Mouse (Mus musculus) frontal cortex, adult (tissue): ENCODE measurements around the gene Kcng4.

Source experiments
- ATAC-seq: cut with Nextera tagmentation; 2 replicates; pipeline ENCODE4 v1.9.2; 2017; ENCODE audit warnings: mild to moderate bottlenecking, moderate library complexity, mixed read lengths; ENCODE audit not compliant: low TSS enrichment

Gene Kcng4

DNA sequence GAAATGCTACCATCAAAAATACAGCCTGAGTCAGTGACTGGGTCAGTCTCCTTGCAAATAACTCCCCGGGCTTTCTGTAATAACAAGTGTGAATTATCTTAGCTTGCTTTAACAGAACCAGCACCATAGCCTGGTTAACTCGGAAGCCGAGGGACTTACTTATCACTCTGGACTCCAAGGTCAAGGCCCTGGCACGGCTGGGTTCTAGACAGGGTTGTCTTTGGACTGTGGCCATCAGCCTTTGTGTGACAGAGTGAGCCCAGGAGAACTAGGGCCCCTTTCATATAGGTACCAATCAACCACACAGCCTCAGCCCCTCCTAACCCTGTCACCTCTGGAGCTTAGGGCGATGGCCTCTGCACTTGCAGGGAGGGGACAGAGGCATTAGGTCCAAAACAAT is 5.6 kb upstream of the Kcng4 start:
- no peak for ATAC-seq

DNA sequence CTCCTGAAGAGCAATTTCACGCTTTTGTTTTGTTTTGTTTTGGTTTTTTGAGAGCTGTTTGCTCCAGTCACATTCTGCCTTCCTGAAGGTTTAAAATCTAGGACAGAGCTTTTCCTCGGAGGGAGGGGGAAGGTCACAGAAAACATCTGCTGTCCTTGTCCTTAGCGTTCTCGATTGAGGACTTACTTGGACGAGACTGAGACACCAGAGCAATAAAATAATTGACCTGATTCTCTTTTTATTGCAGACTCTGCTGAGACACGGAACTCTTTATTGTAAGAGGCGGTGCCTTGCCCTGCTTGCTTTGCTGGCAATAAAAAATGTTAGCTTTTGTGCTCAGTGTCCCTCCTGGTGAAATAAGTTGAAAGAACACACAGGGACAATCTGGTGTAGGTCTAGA is 4.3 kb upstream of the Kcng4 start:
- no peak for ATAC-seq

- no peak for ATAC-seq
Observed at GRCm38 (mm10) chr8:119638261-119638660, 2.8 kb upstream of the Kcng4 start.

GRCm38 (mm10) chr8:119637381-119637780 is 1.9 kb upstream of the Kcng4 start:
- ATAC-seq, result no peak

- no peak for ATAC-seq
Observed at GRCm38 (mm10) chr8:119636766-119637165, 1.3 kb upstream of the Kcng4 start.

DNA sequence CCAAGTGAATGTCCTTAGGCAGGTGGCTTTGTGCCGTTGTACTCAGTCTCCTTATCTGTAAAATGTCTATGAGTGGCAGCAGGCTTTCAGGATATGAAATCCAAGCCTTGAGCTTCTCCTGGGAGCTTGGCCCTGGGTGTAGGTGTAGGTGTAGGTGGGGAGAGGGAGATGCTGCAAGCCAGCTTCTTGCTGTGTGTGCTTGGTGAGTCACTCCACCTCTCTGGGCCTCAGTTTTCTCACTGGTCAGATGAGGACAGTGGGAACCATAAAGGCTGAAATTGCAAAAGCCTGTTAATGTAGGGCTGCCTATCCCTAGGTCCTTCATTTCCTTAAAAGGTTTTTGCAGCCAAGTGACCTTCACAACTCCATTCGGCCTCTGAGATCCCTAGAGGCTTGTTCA is 478 bp upstream of the Kcng4 start:
- peak; percentile 54 for ATAC-seq

- peak; percentile 81 for ATAC-seq
Observed at GRCm38 (mm10) chr8:119634616-119635336, 704 bp downstream of the Kcng4 start.

GRCm38 (mm10) chr8:119632909-119633308 is 2.6 kb downstream of the Kcng4 start:
- ATAC-seq, result peak; percentile 51

DNA sequence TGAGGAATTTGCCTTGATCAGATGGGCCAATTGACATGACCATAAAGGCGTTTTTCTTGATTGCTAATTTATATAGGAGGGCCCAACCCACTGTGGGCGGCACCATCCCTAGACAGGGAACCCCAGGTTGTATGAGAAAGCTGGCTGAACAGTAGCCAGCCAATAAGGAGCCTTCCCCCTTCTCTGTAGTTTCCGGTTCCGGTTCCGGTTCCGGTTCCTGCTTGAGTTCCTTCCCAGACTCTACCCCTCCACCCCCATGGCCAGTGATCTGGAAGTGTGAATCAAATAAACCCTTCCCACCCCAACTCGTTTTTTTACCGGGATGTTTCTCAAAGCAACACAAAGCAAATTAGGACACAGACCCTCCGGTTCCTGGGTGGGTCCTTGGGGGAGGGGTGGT is 3.2 kb downstream of the Kcng4 start:
- no peak for ATAC-seq

GRCm38 (mm10) chr8:119630841-119631240 is 4.6 kb downstream of the Kcng4 start:
- ATAC-seq, result no peak

GRCm38 (mm10) chr8:119627613-119628359 is 7.7 kb downstream of the Kcng4 start:
- ATAC-seq, result no peak

DNA sequence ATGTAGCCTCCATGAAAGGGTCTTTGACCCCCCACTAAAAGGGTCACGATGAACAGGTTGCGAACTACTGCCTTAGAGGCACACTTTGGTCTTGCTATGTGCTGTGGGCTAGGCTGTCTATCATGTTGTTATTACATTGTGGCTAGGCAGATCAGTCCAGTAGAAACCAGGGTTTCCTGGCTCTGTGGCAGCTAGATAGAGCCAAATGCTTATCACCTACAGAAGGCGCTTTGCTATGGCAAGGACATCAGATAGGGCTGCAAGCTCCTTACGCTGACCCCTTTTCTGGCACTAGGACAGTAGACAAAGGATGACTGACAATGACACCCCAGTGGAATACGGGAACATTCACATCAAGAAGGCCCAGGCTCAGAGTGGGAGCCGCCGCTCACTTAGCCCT is 8.3 kb downstream of the Kcng4 start:
- no peak for ATAC-seq

- ATAC-seq, result no peak
Observed at GRCm38 (mm10) chr8:119625788-119626187, 9.7 kb downstream of the Kcng4 start.

DNA sequence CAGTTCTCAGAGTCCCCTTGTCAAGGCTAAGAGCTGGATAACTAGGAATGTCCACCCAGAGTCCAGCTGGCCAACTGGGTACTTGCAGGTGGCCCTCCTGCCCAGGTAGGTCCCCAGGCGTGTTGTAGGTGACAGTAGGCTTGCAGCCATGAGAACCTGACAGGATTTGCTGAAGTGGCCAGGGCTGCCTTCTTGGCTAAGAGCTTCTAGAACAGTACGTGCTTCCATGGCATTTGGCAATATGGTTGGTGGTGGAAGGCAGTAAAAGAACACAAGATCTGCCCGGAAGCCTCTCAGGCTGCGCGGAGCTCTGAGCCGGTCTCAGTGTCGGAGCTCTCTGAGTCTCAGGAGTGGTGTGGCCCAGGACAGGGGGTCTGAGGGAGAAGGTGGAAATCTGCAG is 10.6 kb downstream of the Kcng4 start:
- ATAC-seq, result no peak

GRCm38 (mm10) chr8:119623744-119624143 is 11.7 kb downstream of the Kcng4 start:
- ATAC-seq, result no peak

GRCm38 (mm10) chr8:119623061-119623460 is 12.4 kb downstream of the Kcng4 start:
- ATAC-seq, result no peak

DNA sequence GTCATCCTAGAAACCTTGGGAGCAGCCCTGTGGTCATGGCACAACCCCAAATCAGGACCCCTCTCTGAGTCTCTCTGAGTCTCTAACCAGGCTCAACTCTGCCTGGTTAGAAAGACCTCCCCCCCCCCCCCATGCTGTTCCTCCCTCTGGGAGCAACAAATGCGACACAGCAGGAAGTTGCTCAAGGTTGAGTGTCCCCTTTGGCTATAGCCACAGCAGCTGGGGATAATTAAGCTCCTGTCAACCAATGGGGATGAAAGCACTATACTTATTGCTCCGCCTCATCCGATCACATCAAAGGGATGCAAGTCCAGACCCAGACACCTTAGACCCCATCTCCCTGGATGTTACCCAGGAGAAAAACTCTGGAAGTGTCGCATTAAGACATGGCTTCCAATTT is 12.9 kb downstream of the Kcng4 start:
- no peak for ATAC-seq

GRCm38 (mm10) chr8:119620848-119621465 is 14.5 kb downstream of the Kcng4 start:
- no peak for ATAC-seq

DNA sequence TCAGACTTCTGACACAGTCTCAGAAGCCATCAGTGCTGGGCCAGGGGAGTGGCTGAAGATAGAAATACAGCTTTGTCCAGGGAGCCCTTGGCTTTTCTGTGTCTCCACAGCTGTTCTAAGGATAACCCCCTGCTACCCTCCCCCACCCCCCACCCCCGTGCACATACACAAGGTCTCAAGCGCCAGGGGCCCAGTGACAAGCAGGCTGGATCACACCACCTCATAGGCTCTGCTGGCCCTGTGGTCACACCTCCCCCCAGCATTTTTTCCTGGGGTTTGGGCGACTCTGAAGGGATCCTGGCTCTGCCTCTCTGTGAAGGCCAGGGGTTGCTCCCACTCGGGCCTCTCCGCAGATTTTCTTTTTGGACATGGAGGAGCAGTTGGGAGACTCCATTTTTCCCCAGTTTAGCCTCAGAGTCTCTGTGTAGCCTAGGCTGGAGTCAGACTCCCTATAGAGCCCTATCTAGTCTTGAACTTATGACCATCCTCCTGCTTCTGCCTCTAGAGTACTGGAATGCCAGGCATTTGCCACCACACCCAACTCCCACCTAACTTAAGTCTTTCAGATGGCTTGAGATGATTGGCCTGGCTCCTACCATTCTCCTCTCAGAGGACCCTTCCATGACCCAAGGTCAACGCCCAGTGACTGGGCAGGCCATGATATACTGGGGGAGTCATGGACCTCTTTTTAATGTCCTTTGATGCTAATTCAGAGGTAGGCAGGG is 15.2 kb downstream of the Kcng4 start:
- ATAC-seq, result no peak

DNA sequence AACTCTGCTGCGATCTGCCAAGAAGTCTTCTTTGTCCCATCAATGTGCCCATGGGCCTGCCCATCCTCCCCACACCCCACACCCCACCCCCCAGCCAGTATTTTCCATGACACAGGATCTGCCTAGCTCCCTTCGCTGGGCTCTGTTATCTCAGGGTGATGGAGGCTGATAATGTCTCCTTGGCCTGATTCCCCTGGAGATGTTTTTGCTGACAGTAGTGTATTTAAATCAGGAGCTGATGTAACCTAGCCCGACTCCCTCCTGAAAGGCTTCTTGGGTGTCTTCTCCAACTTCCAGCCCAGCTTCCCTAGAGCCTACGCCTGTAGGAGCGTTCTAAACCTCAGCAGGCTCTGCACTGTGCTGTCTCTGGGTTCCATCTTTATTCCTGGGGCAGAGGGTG is 16.6 kb downstream of the Kcng4 start:
- ATAC-seq, result no peak

GRCm38 (mm10) chr8:119617586-119617985 is 17.9 kb downstream of the Kcng4 start:
- no peak for ATAC-seq

GRCm38 (mm10) chr8:119616811-119617210 is 18.7 kb downstream of the Kcng4 start:
- ATAC-seq, result no peak
